11 mouse cellular contexts compared by ENCODE assay signal in the genomic region with DNA sequence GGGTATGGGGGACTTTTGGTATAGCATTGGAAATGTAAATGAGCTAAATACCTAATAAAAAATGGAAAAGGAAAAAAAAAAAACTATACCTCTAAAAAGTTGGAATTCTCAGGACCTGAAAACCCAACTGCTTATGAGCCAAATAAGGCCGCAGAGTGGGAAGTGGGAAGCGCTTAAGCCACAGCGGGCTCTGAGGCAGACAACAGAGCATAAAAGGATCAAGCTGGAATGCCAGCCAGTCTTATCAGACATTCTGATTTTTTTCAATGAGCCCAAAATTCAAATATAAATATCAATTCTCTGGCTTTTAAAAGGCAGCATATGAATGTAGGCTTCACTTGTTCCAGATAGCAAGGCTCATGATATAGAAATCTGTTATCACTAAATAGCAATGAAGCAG. TPM values are rescaled to one million over a fixed set of nuclear protein-coding genes. Genes with fewer than 3 reads are reported as not detected.
DNase-seq lines count a peak whose midpoint lies in the region; ATAC-seq lines count a peak whose summit lies in the region.
"Had no signal": no experiment of that assay in that cellular context is flagged by ENCODE, and none has a peak within 500 bp of the region (broad histone marks: within the 10 kb centered on the region; RNA-seq: fewer than 3 reads in every experiment).

No protein-coding gene starts in this region.

- H3K27ac ChIP-seq in intestine, embryonic 14.5 days (ENCODE audit: low read depth), result no peak overlapping the region; the same call in 1 of the 2 replicates
- H3K27ac ChIP-seq in intestine, embryonic 15.5 days, result no peak overlapping the region
- no peak overlapping the region for H3K27ac ChIP-seq in embryonic facial prominence, embryonic 14.5 days (replicated peaks; ENCODE audit: low read depth, low read length)
- H3K27ac ChIP-seq in hindbrain, embryonic 14.5 days, result peak overlapping the region; percentile 59; the same call in 1 of the 2 replicates
- H3K27ac ChIP-seq in midbrain, embryonic 14.5 days (replicated peaks; ENCODE audit: low read depth, low read length), result peak overlapping the region; percentile 63

- H3K27me3 ChIP-seq in intestine, embryonic 14.5 days (replicated peaks; ENCODE audit: control insufficient read depth, insufficient read depth, low read length), result no peaks in the 10 kb centered on the region
- no peaks in the 10 kb centered on the region for H3K27me3 ChIP-seq in intestine, embryonic 15.5 days (replicated peaks)
- H3K27me3 ChIP-seq in embryonic facial prominence, embryonic 14.5 days (replicated peaks; ENCODE audit: control insufficient read depth, insufficient read depth, low read length), result no peaks in the 10 kb centered on the region
- no peaks in the 10 kb centered on the region for H3K27me3 ChIP-seq in hindbrain, embryonic 14.5 days (ENCODE audit: control insufficient read depth, insufficient read depth, low read length)
- H3K27me3 ChIP-seq in midbrain, embryonic 14.5 days (ENCODE audit: control insufficient read depth, insufficient read depth, low read length), result no peaks in the 10 kb centered on the region

- no peaks in the 10 kb centered on the region; the same call in 1 of the 2 replicates for H3K36me3 ChIP-seq in intestine, embryonic 14.5 days (ENCODE audit: control insufficient read depth, insufficient read depth, low read length)
- no peaks in the 10 kb centered on the region for H3K36me3 ChIP-seq in intestine, embryonic 15.5 days
- H3K36me3 ChIP-seq in embryonic facial prominence, embryonic 14.5 days (ENCODE audit: control insufficient read depth, insufficient read depth, low read length), result no peaks in the 10 kb centered on the region
- H3K36me3 ChIP-seq in hindbrain, embryonic 14.5 days (replicated peaks; ENCODE audit: control insufficient read depth, insufficient read depth), result peaks cover 3% of the 10 kb centered on the region
- peaks cover 3% of the 10 kb centered on the region for H3K36me3 ChIP-seq in midbrain, embryonic 14.5 days (ENCODE audit: control insufficient read depth, insufficient read depth, low read length)

- H3K4me1 ChIP-seq in intestine, embryonic 14.5 days (replicated peaks; ENCODE audit: control insufficient read depth, insufficient read depth, low read length), result peaks cover 3% of the 10 kb centered on the region; the same call in 1 of the 2 replicates
- 0 out of 2 replicates have a peak, but pooled peaks cover 2% of the 10 kb centered on the region for H3K4me1 ChIP-seq in intestine, embryonic 15.5 days (replicated peaks)
- H3K4me1 ChIP-seq in embryonic facial prominence, embryonic 14.5 days (ENCODE audit: control insufficient read depth, insufficient read depth, low read length), result peaks cover 5% of the 10 kb centered on the region
- peaks cover 17% of the 10 kb centered on the region for H3K4me1 ChIP-seq in hindbrain, embryonic 14.5 days (replicated peaks; ENCODE audit: control insufficient read depth, insufficient read depth, low read length)
- peaks cover 13% of the 10 kb centered on the region for H3K4me1 ChIP-seq in midbrain, embryonic 14.5 days (ENCODE audit: control insufficient read depth, insufficient read depth, low read length)

- no peaks in the 10 kb centered on the region for H3K9me3 ChIP-seq in intestine, embryonic 14.5 days (ENCODE audit: control insufficient read depth, low read length)
- no peaks in the 10 kb centered on the region for H3K9me3 ChIP-seq in intestine, embryonic 15.5 days
- no peaks in the 10 kb centered on the region for H3K9me3 ChIP-seq in embryonic facial prominence, embryonic 14.5 days (ENCODE audit: control insufficient read depth, low read length)
- H3K9me3 ChIP-seq in hindbrain, embryonic 14.5 days (ENCODE audit: control insufficient read depth, low read length), result no peaks in the 10 kb centered on the region
- H3K9me3 ChIP-seq in midbrain, embryonic 14.5 days (ENCODE audit: control insufficient read depth, low read length), result no peaks in the 10 kb centered on the region
- H3K9me3 ChIP-seq: G1E had no signal

- ATAC-seq in intestine, embryonic 14.5 days (replicated peaks; ENCODE audit: low FRiP score, low TSS enrichment, low read depth), result no peak
- ATAC-seq in intestine, embryonic 15.5 days, result no peak
- no peak for ATAC-seq in embryonic facial prominence, embryonic 14.5 days (ENCODE audit: low read depth)
- ATAC-seq in hindbrain, embryonic 14.5 days (ENCODE audit: low FRiP score), result no peak
- no peak for ATAC-seq in midbrain, embryonic 14.5 days (ENCODE audit: low FRiP score, low TSS enrichment)
- ATAC-seq in megakaryocyte, adult 5-6 weeks (ENCODE audit: poor library complexity, severe bottlenecking), result no peak

- H3K4me3 ChIP-seq in intestine, embryonic 14.5 days (ENCODE audit: low read depth, low read length), result no peak overlapping the region
- H3K4me3 ChIP-seq in intestine, embryonic 15.5 days (replicated peaks), result no peak overlapping the region
- H3K4me3 ChIP-seq in embryonic facial prominence, embryonic 14.5 days (ENCODE audit: low read depth, low read length), result 0 out of 2 replicates have a peak overlapping the region, but pooled peaks have one; percentile 76
- H3K4me3 ChIP-seq in hindbrain, embryonic 14.5 days (replicated peaks; ENCODE audit: low read length), result 0 out of 2 replicates have a peak overlapping the region, but pooled peaks have one; percentile 67
- H3K4me3 ChIP-seq in midbrain, embryonic 14.5 days (replicated peaks; ENCODE audit: low read depth, low read length), result no peak overlapping the region

- H3K4me2 ChIP-seq in intestine, embryonic 14.5 days (ENCODE audit: low read length), result peak overlapping the region; percentile 68
- H3K4me2 ChIP-seq in intestine, embryonic 15.5 days (replicated peaks), result no peak overlapping the region
- H3K4me2 ChIP-seq in embryonic facial prominence, embryonic 14.5 days (ENCODE audit: low read depth, low read length), result peak overlapping the region; percentile 58; the same call in 1 of the 2 replicates
- peak overlapping the region; percentile 51 for H3K4me2 ChIP-seq in hindbrain, embryonic 14.5 days (replicated peaks)
- H3K4me2 ChIP-seq in midbrain, embryonic 14.5 days (ENCODE audit: low read length), result peak overlapping the region; percentile 57

- no peak overlapping the region for H3K9ac ChIP-seq in intestine, embryonic 14.5 days (ENCODE audit: low read length)
- no peak overlapping the region for H3K9ac ChIP-seq in intestine, embryonic 15.5 days
- H3K9ac ChIP-seq in embryonic facial prominence, embryonic 14.5 days (ENCODE audit: low read depth, low read length), result no peak overlapping the region
- peak overlapping the region; percentile 25; the same call in 1 of the 2 replicates for H3K9ac ChIP-seq in hindbrain, embryonic 14.5 days
- peak overlapping the region; percentile 36; the same call in 1 of the 2 replicates for H3K9ac ChIP-seq in midbrain, embryonic 14.5 days (replicated peaks; ENCODE audit: low read length)

- DNase-seq in intestine, embryonic 14.5 days (ENCODE audit: low spot score), result no peak
- no peak for DNase-seq in embryonic facial prominence, embryonic 14.5 days (ENCODE audit: low spot score)
- DNase-seq in hindbrain, embryonic 14.5 days (ENCODE audit: low spot score), result no peak
- DNase-seq in midbrain, embryonic 14.5 days, result peak; percentile 43
- no peak for DNase-seq in adrenal gland, postnatal 36 days
- DNase-seq in right cerebral cortex, postnatal 36 days (ENCODE audit: low spot score in 2 of 2), result no peak
- DNase-seq: adrenal gland, adult 8-10 months; kidney, adult 2 months had no signal

- WGBS in intestine, embryonic 14.5 days, result 70% methylated on average over 3 of the region's 3 CpGs
- WGBS in intestine, embryonic 15.5 days, result 79% methylated on average over 3 of the region's 3 CpGs
- WGBS in embryonic facial prominence, embryonic 14.5 days, result 76% methylated on average over 3 of the region's 3 CpGs
- 79% methylated on average over 3 of the region's 3 CpGs for WGBS in hindbrain, embryonic 14.5 days
- 56% methylated on average over 3 of the region's 3 CpGs for WGBS in midbrain, embryonic 14.5 days

RNA-seq across cellular contexts. Expression of a gene that starts 0.8 kb away (rescaled TPM):
- 66.2 and 69.2 TPM in 2 replicates for polyA plus RNA-seq in intestine, embryonic 14.5 days (2014; fragmentation: Nextera tagmentation; extraction: Ambion mirVana)
- polyA plus RNA-seq in intestine, embryonic 15.5 days (2015; fragmentation: Nextera tagmentation; extraction: Ambion mirVana), result 61.6 and 71.4 TPM in 2 replicates
- polyA plus RNA-seq in embryonic facial prominence, embryonic 14.5 days (2014; fragmentation: Nextera tagmentation; extraction: Ambion mirVana), result 33.8 and 34.3 TPM in 2 replicates
- 37.0 and 47.3 TPM in 2 replicates for polyA plus RNA-seq in hindbrain, embryonic 14.5 days (2014; fragmentation: Nextera tagmentation; extraction: Ambion mirVana)
- polyA plus RNA-seq in midbrain, embryonic 14.5 days (2014; fragmentation: Nextera tagmentation; extraction: Ambion mirVana), result 40.2 and 41.8 TPM in 2 replicates
- 16.7 and 22.0 TPM in 2 replicates for total RNA-seq in megakaryocyte, adult 5-6 weeks (2015)
- 13.3 and 14.9 TPM in 2 replicates for total RNA-seq in megakaryocyte, adult 5-6 weeks (2017)
- total RNA-seq in adrenal gland, postnatal 36 days (2021), result 10 to 100 TPM; 39.5 to 49.9 TPM

RNA-seq across cellular contexts. Expression of a gene that starts 42.0 kb away (rescaled TPM):
- polyA plus RNA-seq in intestine, embryonic 14.5 days (2014; fragmentation: Nextera tagmentation; extraction: Ambion mirVana), result 0.40 TPM in 1 of 2 replicates, not detected in the other
- 0.20 TPM in 1 of 2 replicates, not detected in the other for polyA plus RNA-seq in intestine, embryonic 15.5 days (2015; fragmentation: Nextera tagmentation; extraction: Ambion mirVana)
- polyA plus RNA-seq in embryonic facial prominence, embryonic 14.5 days (2014; fragmentation: Nextera tagmentation; extraction: Ambion mirVana), result 3.3 and 10.1 TPM in 2 replicates
- polyA plus RNA-seq in hindbrain, embryonic 14.5 days (2014; fragmentation: Nextera tagmentation; extraction: Ambion mirVana), result 4.6 and 5.9 TPM in 2 replicates
- 1.4 and 1.7 TPM in 2 replicates for polyA plus RNA-seq in midbrain, embryonic 14.5 days (2014; fragmentation: Nextera tagmentation; extraction: Ambion mirVana)
- total RNA-seq in megakaryocyte, adult 5-6 weeks (2015), result not detected in 2 replicates
- not detected in 2 replicates for total RNA-seq in megakaryocyte, adult 5-6 weeks (2017)
- 1 to 10 TPM in 1 of 2 experiments, not detected in 1; 2.2 TPM for total RNA-seq in adrenal gland, postnatal 36 days (2021)
- polyA plus RNA-seq: G1E had no signal

Comparison
In these comparisons a context has a peak if more than half of its experiments do, and no peak if none do; other contexts are left out.
1. H3K27ac ChIP-seq: peak in hindbrain, embryonic 14.5 days (single experiment) and midbrain, embryonic 14.5 days (single experiment); none in intestine, embryonic 14.5 days (single experiment), intestine, embryonic 15.5 days (single experiment) and embryonic facial prominence, embryonic 14.5 days (single experiment).
2. H3K4me3 ChIP-seq: peak in embryonic facial prominence, embryonic 14.5 days (single experiment) and hindbrain, embryonic 14.5 days (single experiment); none in intestine, embryonic 14.5 days (single experiment), intestine, embryonic 15.5 days (single experiment) and midbrain, embryonic 14.5 days (single experiment).
3. H3K9ac ChIP-seq: peak in hindbrain, embryonic 14.5 days (single experiment) and midbrain, embryonic 14.5 days (single experiment); none in intestine, embryonic 14.5 days (single experiment), intestine, embryonic 15.5 days (single experiment) and embryonic facial prominence, embryonic 14.5 days (single experiment).